Mouse (Mus musculus): ENCODE measurements at regions not wholly inside any gene's neighbourhood (a gene's known extent, or its start where the extent isn't known, plus 50 kb on each side); places are given as distances from the start of the nearest gene placed in this dataset.

DNA sequence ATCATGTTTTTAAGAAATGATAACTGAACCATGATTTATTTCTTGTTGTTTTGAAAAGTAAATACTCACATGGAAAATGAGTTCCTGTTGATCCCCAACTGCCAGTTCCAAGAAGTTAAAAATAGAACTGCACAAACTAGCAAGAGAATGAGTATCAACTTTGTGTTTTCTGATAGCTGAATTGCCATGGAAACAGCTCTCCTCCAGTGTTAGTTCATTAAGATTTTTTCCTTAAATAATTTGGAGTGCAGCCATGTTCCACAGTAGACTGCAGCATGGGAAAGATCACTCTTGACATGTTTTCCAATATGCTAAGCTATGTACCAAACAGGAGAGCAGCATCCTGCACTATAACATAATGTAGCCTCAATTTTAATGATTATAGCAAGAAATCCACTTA lies 208.0 kb upstream of the Tars start:
- Histone ChIP-seq H3K4me1 (ENCODE audit: control insufficient read depth, insufficient read depth, low read length) (no peaks in the 10 kb centered on the region), H3K27me3 (ENCODE audit: control insufficient read depth, insufficient read depth, low read length) (no peaks in the 10 kb centered on the region), H3K4me2 (replicated peaks; ENCODE audit: low read depth, low read length) (no peak overlapping the region), H3K9ac (replicated peaks; ENCODE audit: low read depth, low read length) (no peak overlapping the region), H3K27ac (ENCODE audit: low read length) (no peak overlapping the region), H3K36me3 (ENCODE audit: control insufficient read depth, insufficient read depth, low read length) (no peaks in the 10 kb centered on the region), H3K9me3 (ENCODE audit: control insufficient read depth, low read depth, low read length) (no peaks in the 10 kb centered on the region), H3K4me3 (ENCODE audit: low read depth, low read length) (no peak overlapping the region)
- no peak for ATAC-seq (ENCODE audit: insufficient number of reproducible peaks, insufficient read depth, low FRiP score, low read depth)

DNA sequence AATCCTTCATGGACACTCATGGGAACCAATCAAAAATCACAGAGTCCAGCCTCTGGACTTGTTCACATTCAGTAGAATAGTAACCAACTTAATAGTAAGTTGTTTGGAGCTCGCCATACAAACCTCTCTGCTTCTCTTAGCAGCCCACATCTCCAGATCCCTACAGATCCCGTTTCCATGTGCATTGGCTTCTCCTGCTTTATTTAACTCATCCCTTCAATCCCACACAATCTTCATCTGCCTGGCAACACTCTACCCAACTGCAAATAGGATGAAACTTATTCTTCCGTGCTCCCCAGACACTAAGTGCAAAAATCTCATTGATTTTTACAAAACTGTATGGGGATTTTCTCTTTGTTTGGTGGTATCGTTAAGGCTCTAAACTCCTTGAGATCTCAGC lies 206.2 kb upstream of the Tars start:
- WGBS: 86% methylated on average over 4 of the region's 4 CpGs
- Histone ChIP-seq H3K9ac (replicated peaks; ENCODE audit: low read depth, low read length) (no peak overlapping the region), H3K27ac (ENCODE audit: low read length) (no peak overlapping the region), H3K27me3 (ENCODE audit: control insufficient read depth, insufficient read depth, low read length) (no peaks in the 10 kb centered on the region), H3K4me2 (replicated peaks; ENCODE audit: low read depth, low read length) (no peak overlapping the region), H3K36me3 (ENCODE audit: control insufficient read depth, insufficient read depth, low read length) (no peaks in the 10 kb centered on the region), H3K4me1 (ENCODE audit: control insufficient read depth, insufficient read depth, low read length) (no peaks in the 10 kb centered on the region), H3K4me3 (ENCODE audit: low read depth, low read length) (no peak overlapping the region), H3K9me3 (ENCODE audit: control insufficient read depth, low read depth, low read length) (no peaks in the 10 kb centered on the region)
- ATAC-seq (ENCODE audit: insufficient number of reproducible peaks, insufficient read depth, low FRiP score, low read depth): no peak

DNA sequence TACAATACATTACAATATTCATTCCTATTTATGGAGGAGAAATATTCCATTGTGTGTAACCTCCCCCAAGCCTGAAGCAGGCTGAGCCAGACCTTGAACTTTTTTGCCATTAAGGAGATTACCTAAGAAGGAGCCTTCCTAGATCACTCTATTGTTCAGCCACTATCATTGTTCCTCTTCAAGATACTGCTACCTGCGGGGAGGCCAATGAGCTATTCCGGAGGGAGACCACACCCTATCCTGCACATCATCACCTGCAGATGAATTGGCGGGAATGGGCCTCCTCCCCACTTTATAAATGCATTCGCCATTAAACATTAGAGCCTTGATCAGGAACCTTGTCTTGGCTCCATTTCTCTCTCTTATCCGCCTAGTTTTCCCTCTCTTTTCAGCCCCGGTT lies 197.6 kb upstream of the Tars start:
- Histone ChIP-seq H3K9ac (replicated peaks; ENCODE audit: low read depth, low read length) (no peak overlapping the region), H3K4me1 (ENCODE audit: control insufficient read depth, insufficient read depth, low read length) (no peaks in the 10 kb centered on the region), H3K4me3 (ENCODE audit: low read depth, low read length) (no peak overlapping the region), H3K9me3 (ENCODE audit: control insufficient read depth, low read depth, low read length) (no peaks in the 10 kb centered on the region), H3K4me2 (replicated peaks; ENCODE audit: low read depth, low read length) (no peak overlapping the region), H3K27me3 (ENCODE audit: control insufficient read depth, insufficient read depth, low read length) (no peaks in the 10 kb centered on the region), H3K27ac (ENCODE audit: low read length) (no peak overlapping the region), H3K36me3 (ENCODE audit: control insufficient read depth, insufficient read depth, low read length) (no peaks in the 10 kb centered on the region)
- 85% methylated on average over 6 of the region's 6 CpGs for WGBS
- ATAC-seq (ENCODE audit: insufficient number of reproducible peaks, insufficient read depth, low FRiP score, low read depth): no peak

DNA sequence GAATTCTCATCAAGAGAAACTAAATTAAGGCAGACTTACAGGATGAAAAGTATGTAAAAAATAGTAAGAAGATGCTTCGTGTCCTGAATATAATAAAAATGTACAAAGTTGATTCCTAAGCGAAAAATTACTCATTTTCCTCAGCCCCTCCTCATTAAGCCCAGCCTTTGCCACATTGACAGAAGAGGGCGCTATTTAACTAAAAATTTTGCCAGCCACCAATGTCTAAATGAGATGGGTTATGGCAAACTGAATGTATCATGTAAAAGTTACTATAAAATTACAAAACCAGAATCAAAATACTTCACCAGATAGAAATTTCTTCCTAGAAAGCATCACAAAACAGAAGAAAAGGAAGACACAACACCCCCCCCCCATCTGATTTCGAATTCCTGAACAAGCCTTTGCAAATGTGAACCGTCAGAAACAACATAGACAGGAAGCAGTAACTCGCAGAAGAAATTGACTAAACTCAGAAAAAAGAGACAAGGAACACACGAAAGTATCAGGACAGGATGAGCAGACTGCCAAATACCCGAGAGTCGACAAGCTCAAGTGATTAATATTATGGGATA lies 191.2 kb upstream of the Tars start:
- H3K27ac ChIP-seq (ENCODE audit: low read length): no peak overlapping the region
- no peaks in the 10 kb centered on the region for H3K27me3 ChIP-seq (ENCODE audit: control insufficient read depth, insufficient read depth, low read length)
- H3K9ac ChIP-seq (replicated peaks; ENCODE audit: low read depth, low read length): no peak overlapping the region
- 36% methylated on average over 9 of the region's 9 CpGs for WGBS
- no peaks in the 10 kb centered on the region for H3K4me1 ChIP-seq (ENCODE audit: control insufficient read depth, insufficient read depth, low read length)
- no peaks in the 10 kb centered on the region for H3K36me3 ChIP-seq (ENCODE audit: control insufficient read depth, insufficient read depth, low read length)
- no peaks in the 10 kb centered on the region for H3K9me3 ChIP-seq (ENCODE audit: control insufficient read depth, low read depth, low read length)
- no peak overlapping the region for H3K4me2 ChIP-seq (replicated peaks; ENCODE audit: low read depth, low read length)
- no peak overlapping the region for H3K4me3 ChIP-seq (ENCODE audit: low read depth, low read length)
- ATAC-seq (ENCODE audit: insufficient number of reproducible peaks, insufficient read depth, low FRiP score, low read depth): no peak

DNA sequence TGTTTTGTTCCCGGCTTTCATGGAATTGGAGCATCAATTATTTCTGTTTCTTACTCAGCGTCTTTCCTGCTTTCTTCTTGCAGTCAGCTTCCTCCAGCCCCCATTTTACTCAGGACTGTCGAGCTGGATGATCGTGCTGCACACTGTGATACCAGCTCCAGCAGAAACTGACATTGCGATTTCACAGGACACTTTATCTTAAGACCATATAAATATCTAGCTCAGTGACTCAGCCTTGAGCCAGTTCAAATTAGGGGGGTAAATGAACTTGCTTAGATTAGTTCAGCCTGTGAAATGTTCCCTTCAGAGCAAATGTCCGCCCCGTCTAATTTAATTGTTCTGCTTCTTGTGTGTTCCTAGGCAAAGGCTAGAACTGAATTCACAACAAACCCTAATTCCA lies 190.3 kb upstream of the Tars start:
- no peaks in the 10 kb centered on the region for H3K27me3 ChIP-seq (ENCODE audit: control insufficient read depth, insufficient read depth, low read length)
- no peak overlapping the region for H3K4me2 ChIP-seq (replicated peaks; ENCODE audit: low read depth, low read length)
- no peak overlapping the region for H3K4me3 ChIP-seq (ENCODE audit: low read depth, low read length)
- H3K36me3 ChIP-seq (ENCODE audit: control insufficient read depth, insufficient read depth, low read length): no peaks in the 10 kb centered on the region
- H3K27ac ChIP-seq (ENCODE audit: low read length): no peak overlapping the region
- H3K9ac ChIP-seq (replicated peaks; ENCODE audit: low read depth, low read length): no peak overlapping the region
- H3K9me3 ChIP-seq (ENCODE audit: control insufficient read depth, low read depth, low read length): no peaks in the 10 kb centered on the region
- WGBS: 48% methylated on average over 7 of the region's 7 CpGs
- H3K4me1 ChIP-seq (ENCODE audit: control insufficient read depth, insufficient read depth, low read length): no peaks in the 10 kb centered on the region
- no peak for ATAC-seq (ENCODE audit: insufficient number of reproducible peaks, insufficient read depth, low FRiP score, low read depth)

DNA sequence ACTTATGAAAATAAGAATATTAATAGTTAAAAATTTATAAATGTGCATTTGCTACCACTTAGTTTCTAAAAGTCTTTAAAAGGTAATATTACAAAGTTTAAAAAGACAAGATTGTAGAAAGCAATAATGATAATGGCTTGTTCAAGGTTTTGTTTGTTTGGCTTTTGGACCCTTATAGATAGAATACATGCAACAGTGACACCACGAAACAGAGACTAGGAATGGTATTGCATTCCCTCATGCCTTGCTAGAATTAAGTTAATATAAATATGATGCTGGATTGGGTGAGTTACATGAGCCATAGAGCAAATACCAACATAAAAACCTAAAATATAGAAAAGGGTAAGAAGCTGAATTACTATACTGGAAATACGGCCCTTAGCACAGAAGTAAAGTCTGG lies 186.9 kb upstream of the Tars start:
- H3K4me3 ChIP-seq (ENCODE audit: low read depth, low read length): no peak overlapping the region
- no peaks in the 10 kb centered on the region for H3K4me1 ChIP-seq (ENCODE audit: control insufficient read depth, insufficient read depth, low read length)
- WGBS: 81% methylated on average over 2 of the region's 2 CpGs
- ATAC-seq (ENCODE audit: insufficient number of reproducible peaks, insufficient read depth, low FRiP score, low read depth): no peak
- no peaks in the 10 kb centered on the region for H3K27me3 ChIP-seq (ENCODE audit: control insufficient read depth, insufficient read depth, low read length)
- no peak overlapping the region for H3K9ac ChIP-seq (replicated peaks; ENCODE audit: low read depth, low read length)
- no peak overlapping the region for H3K27ac ChIP-seq (ENCODE audit: low read length)
- H3K36me3 ChIP-seq (ENCODE audit: control insufficient read depth, insufficient read depth, low read length): no peaks in the 10 kb centered on the region
- no peak overlapping the region for H3K4me2 ChIP-seq (replicated peaks; ENCODE audit: low read depth, low read length)
- H3K9me3 ChIP-seq (ENCODE audit: control insufficient read depth, low read depth, low read length): no peaks in the 10 kb centered on the region

DNA sequence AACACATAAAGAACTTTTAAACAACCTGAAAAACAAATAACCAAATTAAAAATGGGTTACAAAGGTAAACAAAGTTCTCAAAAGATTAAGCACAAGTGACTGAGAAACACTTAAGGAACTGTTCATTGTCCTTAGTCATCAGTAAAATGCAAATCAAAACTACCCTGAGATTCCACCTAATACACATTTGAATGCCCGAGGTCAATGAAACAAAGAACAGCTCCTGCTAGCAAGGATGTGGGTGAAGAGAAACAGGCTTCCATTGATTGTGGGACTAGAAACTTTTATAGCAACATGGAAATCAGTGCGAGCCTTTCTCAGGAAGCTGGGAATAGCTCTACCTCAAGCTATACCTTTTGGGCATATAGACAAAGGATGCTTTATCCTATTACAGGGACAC lies 184.7 kb upstream of the Tars start:
- H3K4me2 ChIP-seq (replicated peaks; ENCODE audit: low read depth, low read length): no peak overlapping the region
- no peaks in the 10 kb centered on the region for H3K27me3 ChIP-seq (ENCODE audit: control insufficient read depth, insufficient read depth, low read length)
- no peak for ATAC-seq (ENCODE audit: insufficient number of reproducible peaks, insufficient read depth, low FRiP score, low read depth)
- H3K36me3 ChIP-seq (ENCODE audit: control insufficient read depth, insufficient read depth, low read length): no peaks in the 10 kb centered on the region
- no peak overlapping the region for H3K9ac ChIP-seq (replicated peaks; ENCODE audit: low read depth, low read length)
- 75% methylated on average over 2 of the region's 2 CpGs for WGBS
- H3K4me3 ChIP-seq (ENCODE audit: low read depth, low read length): no peak overlapping the region
- no peaks in the 10 kb centered on the region for H3K9me3 ChIP-seq (ENCODE audit: control insufficient read depth, low read depth, low read length)
- H3K27ac ChIP-seq (ENCODE audit: low read length): no peak overlapping the region
- H3K4me1 ChIP-seq (ENCODE audit: control insufficient read depth, insufficient read depth, low read length): no peaks in the 10 kb centered on the region

DNA sequence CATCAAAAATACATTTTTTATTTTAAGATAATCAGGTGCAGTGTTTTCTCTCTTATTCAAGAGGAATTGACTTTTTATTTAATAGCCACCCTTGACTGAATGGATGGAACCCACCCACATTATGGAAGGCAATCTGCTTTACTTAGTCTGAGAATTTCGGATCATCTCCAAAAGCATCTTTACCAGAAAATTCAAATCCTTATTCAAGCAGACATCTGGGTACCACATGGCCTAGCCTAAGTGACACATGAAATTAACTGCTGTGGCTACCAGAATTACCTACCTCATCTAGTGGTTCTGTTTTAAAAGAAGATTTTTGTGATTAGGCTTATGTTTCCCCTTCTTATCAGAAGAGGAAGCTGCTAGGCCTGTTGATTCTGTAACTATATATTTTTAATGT lies 178.9 kb upstream of the Tars start:
- Histone ChIP-seq H3K4me1 (ENCODE audit: control insufficient read depth, insufficient read depth, low read length) (no peaks in the 10 kb centered on the region), H3K27ac (ENCODE audit: low read length) (no peak overlapping the region), H3K4me3 (ENCODE audit: low read depth, low read length) (no peak overlapping the region), H3K9me3 (ENCODE audit: control insufficient read depth, low read depth, low read length) (no peaks in the 10 kb centered on the region), H3K4me2 (replicated peaks; ENCODE audit: low read depth, low read length) (no peak overlapping the region), H3K9ac (replicated peaks; ENCODE audit: low read depth, low read length) (no peak overlapping the region), H3K27me3 (ENCODE audit: control insufficient read depth, insufficient read depth, low read length) (no peaks in the 10 kb centered on the region), H3K36me3 (ENCODE audit: control insufficient read depth, insufficient read depth, low read length) (no peaks in the 10 kb centered on the region)
- WGBS: 83% methylated on average over 1 of the region's 1 CpGs
- ATAC-seq (ENCODE audit: insufficient number of reproducible peaks, insufficient read depth, low FRiP score, low read depth): no peak

DNA sequence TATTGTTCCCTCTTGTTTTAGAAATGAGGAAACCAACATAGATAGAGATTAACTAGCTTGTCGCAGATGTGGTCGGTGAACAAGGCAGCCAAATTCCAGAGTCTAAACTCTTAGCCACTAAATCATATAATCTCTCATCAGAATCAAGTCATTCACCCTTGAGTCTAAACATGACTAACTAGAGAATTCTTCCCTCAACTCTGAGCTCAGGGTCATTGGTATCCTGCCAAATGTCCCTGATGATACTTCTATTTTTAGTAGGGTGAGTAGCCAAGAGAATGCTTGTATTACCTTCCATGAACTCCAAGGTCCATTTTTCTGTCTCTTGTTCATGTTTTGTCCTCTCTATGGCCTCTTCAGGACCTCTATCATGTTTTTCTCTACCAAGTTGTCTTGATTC lies 174.9 kb upstream of the Tars start:
- no peaks in the 10 kb centered on the region for H3K27me3 ChIP-seq (ENCODE audit: control insufficient read depth, insufficient read depth, low read length)
- no peak overlapping the region for H3K27ac ChIP-seq (ENCODE audit: low read length)
- no peak for ATAC-seq (ENCODE audit: insufficient number of reproducible peaks, insufficient read depth, low FRiP score, low read depth)
- H3K9me3 ChIP-seq (ENCODE audit: control insufficient read depth, low read depth, low read length): no peaks in the 10 kb centered on the region
- no peak overlapping the region for H3K4me3 ChIP-seq (ENCODE audit: low read depth, low read length)
- no peak overlapping the region for H3K9ac ChIP-seq (replicated peaks; ENCODE audit: low read depth, low read length)
- 76% methylated on average over 2 of the region's 2 CpGs for WGBS
- no peaks in the 10 kb centered on the region for H3K36me3 ChIP-seq (ENCODE audit: control insufficient read depth, insufficient read depth, low read length)
- H3K4me2 ChIP-seq (replicated peaks; ENCODE audit: low read depth, low read length): no peak overlapping the region
- H3K4me1 ChIP-seq (ENCODE audit: control insufficient read depth, insufficient read depth, low read length): no peaks in the 10 kb centered on the region
